Mouse (Mus musculus): ENCODE measurements around the gene Sh3gl1. TPM values are rescaled to one million over a fixed set of nuclear protein-coding genes. Genes with fewer than 3 reads are reported as not detected.
A peak's percentile ranks its signal among the peaks of the same experiment; 100 is the strongest.

Gene Sh3gl1
- total and polyA plus RNA-seq, 3 experiments: 41.0 to 78.4 TPM; not detected in 1

GRCm38 (mm10) chr17:56040030-56040856 is 3.8 kb upstream of the Sh3gl1 start, which contains the start of gene Chaf1a (continued):
- TF ChIP-seq POLR2A (IDR thresholded peaks at IDR 0.05; ENCODE audit: control insufficient read depth in 1 of 2, insufficient read depth in 1 of 2, low read depth in 1 of 2, low read length in 2 of 2, poor library complexity in 1 of 2) (peak; percentile 66), USF1 (IDR thresholded peaks at IDR 0.05; ENCODE audit: low read depth, low read length) (peak; percentile 99), TBP (IDR thresholded peaks at IDR 0.05; ENCODE audit: low read depth, low read length) (peak; percentile 85), ZNF384 (IDR thresholded peaks at IDR 0.05; ENCODE audit: low read depth, low read length) (no peak), ZKSCAN1 (IDR thresholded peaks at IDR 0.05; ENCODE audit: low read depth, low read length) (no peak), RAD21 (IDR thresholded peaks at IDR 0.05; ENCODE audit: low read depth, low read length) (no peak), HCFC1 (IDR thresholded peaks at IDR 0.05; ENCODE audit: low read depth, low read length) (peak; percentile 84), JUND (IDR thresholded peaks at IDR 0.05; ENCODE audit: low read depth, low read length) (no peak), CHD1 (IDR thresholded peaks at IDR 0.05; ENCODE audit: low read depth, low read length) (no peak), NRF1 (IDR thresholded peaks at IDR 0.05; ENCODE audit: insufficient read depth, low read depth, low read length, poor library complexity, severe bottlenecking) (no peak), E2F4 (IDR thresholded peaks at IDR 0.05; ENCODE audit: borderline replicate concordance, low read depth, low read length) (peak; percentile 84; the same call in 1 of the 2 replicates), MAX (IDR thresholded peaks at IDR 0.05; ENCODE audit: low read length) (peak; percentile 95), CHD2 (IDR thresholded peaks at IDR 0.05; ENCODE audit: low read length) (peak; percentile 97), TAL1 (IDR thresholded peaks at IDR 0.05; ENCODE audit: low read length) (no peak), POLR2AphosphoS2 (IDR thresholded peaks at IDR 0.05; ENCODE audit: low read length) (peak; percentile 50; the same call in 1 of the 2 replicates), MYC (IDR thresholded peaks at IDR 0.05; ENCODE audit: low read depth, low read length) (0 out of 2 replicates have a peak, but pooled peaks have one; percentile 6), ETS1 (IDR thresholded peaks at IDR 0.05; ENCODE audit: low read depth, low read length) (no peak), ZC3H11A (IDR thresholded peaks at IDR 0.05; ENCODE audit: low read depth, low read length) (no peak), EP300 (IDR thresholded peaks at IDR 0.05; ENCODE audit: low read depth in 1 of 2, low read length in 2 of 2) (no peak)

- peaks cover 8 to 38% of the 10 kb centered on the region in 2 experiments for H3K36me3 ChIP-seq (ENCODE audit: control insufficient read depth in 1 of 2, insufficient read depth in 2 of 2, low read length in 2 of 2)
- peaks cover 6 to 33% of the 10 kb centered on the region in 2 experiments for H3K4me1 ChIP-seq (ENCODE audit: control insufficient read depth in 1 of 2, insufficient read depth in 2 of 2, low read length in 2 of 2)
- peak overlapping the region; percentile 88 for H3K27ac ChIP-seq (ENCODE audit: control insufficient read depth, low read depth, low read length)
- no peaks in the 10 kb centered on the region for H3K27me3 ChIP-seq (ENCODE audit: control insufficient read depth in 1 of 2, insufficient read depth in 2 of 2, low read length in 2 of 2)
- peak overlapping the region; percentile 27 to 41 for H3K4me3 ChIP-seq (ENCODE audit: control insufficient read depth in 1 of 2, insufficient read depth in 1 of 2, low read depth in 2 of 2, low read length in 2 of 2)
- H3K79me2 ChIP-seq (ENCODE audit: control insufficient read depth, insufficient read depth, low read length, poor library complexity): peaks cover 57% of the 10 kb centered on the region
- DNase-seq (ENCODE audit: low read depth, low spot score): peak; percentile 45
- H3K9ac ChIP-seq (ENCODE audit: control insufficient read depth, low read depth, low read length, poor library complexity, severe bottlenecking): peak overlapping the region; percentile 73
- 0 out of 2 replicates have a peak, but pooled peaks have one; percentile 74 for TF ChIP-seq CHD1 (IDR thresholded peaks at IDR 0.05; ENCODE audit: low read depth, low read length)
- TF ChIP-seq MYB (IDR thresholded peaks at IDR 0.05; ENCODE audit: low read depth, low read length): no peak
- H3K9me3 ChIP-seq (replicated peaks; ENCODE audit: insufficient read depth, low read length): no peaks in the 10 kb centered on the region
These were observed 2.9 kb upstream of the Sh3gl1 start for GRCm38 (mm10) chr17:56039345-56039744.
